Mouse (Mus musculus) retina, embryonic 14.5 days (tissue): ENCODE results near the gene Neurl3.
A peak's percentile ranks its signal among the peaks of the same experiment; 100 is the strongest.

Source experiments
- DNase-seq: peaks from one replicate; pipeline ENCODE4 v3.0.0-alpha.2; 2015; ENCODE audit warnings: low spot score

The Neurl3 gene

GRCm38 (mm10) chr1:36296466-36297149 lies 22.1 kb upstream of the Neurl3 start:
- DNase-seq = no peak

GRCm38 (mm10) chr1:36294402-36294801 lies 19.9 kb upstream of the Neurl3 start:
- no peak for DNase-seq

- DNase-seq = no peak
These were observed 19.0 kb upstream of the Neurl3 start for GRCm38 (mm10) chr1:36293470-36293869.

GRCm38 (mm10) chr1:36281849-36282248 lies 7.4 kb upstream of the Neurl3 start:
- DNase-seq = no peak

- DNase-seq = no peak
These were observed 6.5 kb upstream of the Neurl3 start for GRCm38 (mm10) chr1:36280938-36281337.

GRCm38 (mm10) chr1:36279202-36279601 lies 4.7 kb upstream of the Neurl3 start:
- peak; percentile 82 for DNase-seq

GRCm38 (mm10) chr1:36277267-36278060 lies 3.0 kb upstream of the Neurl3 start:
- DNase-seq = peak; percentile 85

GRCm38 (mm10) chr1:36275635-36276389 lies 1.3 kb upstream of the Neurl3 start:
- DNase-seq = no peak

- DNase-seq = no peak
These were observed 1.2 kb downstream of the Neurl3 start for GRCm38 (mm10) chr1:36273288-36273687.

- DNase-seq = no peak
These were observed 1.9 kb downstream of the Neurl3 start for GRCm38 (mm10) chr1:36272546-36272945.

GRCm38 (mm10) chr1:36271516-36272230 lies 2.8 kb downstream of the Neurl3 start:
- no peak for DNase-seq

- no peak for DNase-seq
These were observed 3.8 kb downstream of the Neurl3 start for GRCm38 (mm10) chr1:36270666-36271065.

GRCm38 (mm10) chr1:36269121-36269795 lies 5.2 kb downstream of the Neurl3 start:
- no peak for DNase-seq

GRCm38 (mm10) chr1:36267595-36267994 lies 6.9 kb downstream of the Neurl3 start:
- DNase-seq = no peak

GRCm38 (mm10) chr1:36266293-36266692 lies 8.2 kb downstream of the Neurl3 start:
- DNase-seq = no peak

- DNase-seq = no peak
These were observed 10.5 kb downstream of the Neurl3 start for GRCm38 (mm10) chr1:36263833-36264488.

- no peak for DNase-seq
These were observed 12.6 kb downstream of the Neurl3 start for GRCm38 (mm10) chr1:36261708-36262504.

GRCm38 (mm10) chr1:36260418-36260817 lies 14.1 kb downstream of the Neurl3 start:
- DNase-seq = no peak

GRCm38 (mm10) chr1:36259281-36259680 lies 15.2 kb downstream of the Neurl3 start:
- DNase-seq = no peak

GRCm38 (mm10) chr1:36258631-36259030 lies 15.8 kb downstream of the Neurl3 start:
- DNase-seq = no peak
